Mouse (Mus musculus) stomach, postnatal 0 days (tissue): ENCODE measurements around the gene Plekhm1. TPM values are rescaled to one million over a fixed set of nuclear protein-coding genes. Genes with fewer than 3 reads are reported as not detected.

Experiments
- ATAC-seq: fragments of 200-750 bp; cut with Nextera tagmentation; 2 replicates; pipeline ENCODE4 v1.8.0; 2017; ENCODE audit not compliant: low FRiP score, low TSS enrichment
- DNase-seq: peaks from one replicate; pipeline ENCODE4 v3.0.0-alpha.2; 2016; ENCODE audit warnings: low spot score
- H3K27ac ChIP-seq: fragments of 300-500 bp; sonication (generic); replicated peaks from 2 replicates; pipeline ENCODE4 v1.5.1; 2014; ENCODE audit warnings: mild to moderate bottlenecking, control low read depth
- H3K27me3 ChIP-seq: fragments of 300-500 bp; sonication (generic); 2 replicates; pipeline ENCODE4 v1.6.1; 2014; ENCODE audit warnings: low read length; ENCODE audit not compliant: control insufficient read depth, insufficient read depth
- H3K36me3 ChIP-seq: fragments of 300-500 bp; sonication (generic); 2 replicates; pipeline ENCODE4 v1.6.1; 2014; ENCODE audit warnings: low read length, mixed read lengths; ENCODE audit not compliant: control insufficient read depth, insufficient read depth
- H3K4me1 ChIP-seq: fragments of 300-500 bp; sonication (generic); replicated peaks from 2 replicates; pipeline ENCODE4 v1.6.1; 2014; ENCODE audit warnings: antibody characterized with exemption; ENCODE audit not compliant: control insufficient read depth, insufficient read depth
- H3K4me2 ChIP-seq: fragments of 300-500 bp; sonication (generic); replicated peaks from 2 replicates; pipeline ENCODE4 v1.6.1; 2014; ENCODE audit warnings: low read depth, mild to moderate bottlenecking, control low read depth, moderate library complexity
- H3K4me3 ChIP-seq: fragments of 300-500 bp; sonication (generic); 2 replicates; pipeline ENCODE4 v1.5.1; 2014; ENCODE audit warnings: low read depth, low read length, control low read depth
- H3K9ac ChIP-seq: fragments of 300-500 bp; sonication (generic); 2 replicates; pipeline ENCODE4 v1.6.1; 2014; ENCODE audit warnings: mild to moderate bottlenecking, low read length, control low read depth, mixed read lengths
- H3K9me3 ChIP-seq: fragments of 300-500 bp; sonication (generic); 2 replicates; pipeline ENCODE4 v1.6.1; 2016; ENCODE audit warnings: low read length; ENCODE audit not compliant: control insufficient read depth
- CTCF ChIP-seq: IDR thresholded peaks from 2 replicates; pipeline ENCODE4 v1.5.1; 2016; ENCODE audit warnings: antibody characterized with exemption, low read depth, mild to moderate bottlenecking, moderate library complexity
- EP300 ChIP-seq: optimal IDR thresholded peaks from 2 replicates; pipeline ENCODE3; 2016; ENCODE audit warnings: antibody characterized with exemption
- whole genome bisulfite sequencing: fragments of 180-500 bp; shearing (Covaris S2); extraction: QIAGEN DNeasy Blood & Tissue Kit; methylation state at CpG from one replicate; pipeline ENCODE4 v1.1.7; 2014; 5-methylcytosine and 5-hydroxymethylcytosine counted together
- polyA plus RNA-seq: library from polyadenylated mRNA; unstranded; fragments of >200 nt; fragmentation: Nextera tagmentation; extraction: Ambion mirVana; gene quantifications from 2 replicates; pipeline ENCODE4 v1.2.1, GENCODE M21; 2015

Gene Plekhm1
- polyA plus RNA-seq, 1 experiment from 2014 or later: 3.6 TPM

GRCm38 (mm10) chr11:103375258-103375657 lies 37.2 kb downstream of the Plekhm1 start:
- no peak for TF ChIP-seq CTCF
- TF ChIP-seq EP300: no peak
- ATAC-seq (no peak), DNase-seq (no peak)
- H3K27ac ChIP-seq: no peak overlapping the region
- WGBS: 56% methylated on average over 1 of the region's 1 CpGs
- H3K9ac ChIP-seq: no peak overlapping the region
- H3K36me3 ChIP-seq: peaks cover 17% of the 10 kb centered on the region
- no peak overlapping the region for H3K4me3 ChIP-seq
- no peaks in the 10 kb centered on the region for H3K4me1 ChIP-seq
- H3K4me2 ChIP-seq: no peak overlapping the region
- no peaks in the 10 kb centered on the region for H3K9me3 ChIP-seq
- H3K27me3 ChIP-seq: no peaks in the 10 kb centered on the region

- Histone ChIP-seq H3K27ac (no peak overlapping the region), H3K9me3 (no peaks in the 10 kb centered on the region), H3K4me3 (no peak overlapping the region), H3K4me1 (no peaks in the 10 kb centered on the region), H3K4me2 (no peak overlapping the region), H3K36me3 (peaks cover 17% of the 10 kb centered on the region), H3K27me3 (no peaks in the 10 kb centered on the region), H3K9ac (no peak overlapping the region)
- TF ChIP-seq EP300: no peak
- no peak for TF ChIP-seq CTCF
- 91% methylated on average over 9 of the region's 9 CpGs for WGBS
- ATAC-seq (no peak), DNase-seq (no peak)
Measured at GRCm38 (mm10) chr11:103373922-103374321, 38.6 kb downstream of the Plekhm1 start.

- H3K27ac ChIP-seq: 0 out of 2 replicates have a peak overlapping the region, but pooled peaks have one; percentile 18
- no peaks in the 10 kb centered on the region for H3K4me1 ChIP-seq
- no peak for TF ChIP-seq EP300
- TF ChIP-seq CTCF: no peak
- no peak overlapping the region for H3K9ac ChIP-seq
- 79% methylated on average over 4 of the region's 4 CpGs for WGBS
- H3K9me3 ChIP-seq: no peaks in the 10 kb centered on the region
- H3K36me3 ChIP-seq: peaks cover 11% of the 10 kb centered on the region
- DNase-seq: no peak
- H3K4me2 ChIP-seq: no peak overlapping the region
- no peaks in the 10 kb centered on the region for H3K27me3 ChIP-seq
- ATAC-seq: no peak
- H3K4me3 ChIP-seq: no peak overlapping the region
Measured at GRCm38 (mm10) chr11:103372561-103372960, 39.9 kb downstream of the Plekhm1 start.

GRCm38 (mm10) chr11:103372068-103372467 lies 40.4 kb downstream of the Plekhm1 start:
- ATAC-seq: no peak
- WGBS: 70% methylated on average over 3 of the region's 3 CpGs
- peak overlapping the region; percentile 40; the same call in 1 of the 2 replicates for H3K27ac ChIP-seq

GRCm38 (mm10) chr11:103371222-103371539 lies 41.3 kb downstream of the Plekhm1 start:
- WGBS: 76% methylated on average over 3 of the region's 3 CpGs
- DNase-seq (no peak), ATAC-seq (no peak; the same call in 1 of the 2 replicates)
- H3K4me2 ChIP-seq: no peak overlapping the region
- H3K27me3 ChIP-seq: no peaks in the 10 kb centered on the region
- H3K27ac ChIP-seq: peak overlapping the region; percentile 40
- peaks cover 9% of the 10 kb centered on the region for H3K36me3 ChIP-seq
- H3K9me3 ChIP-seq: no peaks in the 10 kb centered on the region
- no peaks in the 10 kb centered on the region for H3K4me1 ChIP-seq
- H3K4me3 ChIP-seq: no peak overlapping the region
- no peak overlapping the region for H3K9ac ChIP-seq
- TF ChIP-seq EP300: no peak
- no peak for TF ChIP-seq CTCF

More at GRCm38 (mm10) chr11:103372068-103372467, 40.4 kb downstream of the Plekhm1 start:
- TF ChIP-seq EP300 (no peak), CTCF (no peak)
- no peak for DNase-seq
- Histone ChIP-seq H3K9me3 (no peaks in the 10 kb centered on the region), H3K4me1 (no peaks in the 10 kb centered on the region), H3K4me2 (no peak overlapping the region), H3K27me3 (no peaks in the 10 kb centered on the region), H3K4me3 (no peak overlapping the region), H3K9ac (no peak overlapping the region), H3K36me3 (peaks cover 9% of the 10 kb centered on the region)

- no peak overlapping the region for H3K4me3 ChIP-seq
- TF ChIP-seq EP300: no peak
- no peak for TF ChIP-seq CTCF
- no peak overlapping the region for H3K27ac ChIP-seq
- WGBS: 83% methylated on average over 9 of the region's 9 CpGs
- DNase-seq (no peak), ATAC-seq (no peak)
- no peak overlapping the region for H3K4me2 ChIP-seq
- no peaks in the 10 kb centered on the region for H3K27me3 ChIP-seq
- peaks cover 9% of the 10 kb centered on the region for H3K36me3 ChIP-seq
- no peaks in the 10 kb centered on the region for H3K4me1 ChIP-seq
- no peak overlapping the region for H3K9ac ChIP-seq
- H3K9me3 ChIP-seq: no peaks in the 10 kb centered on the region
Measured at GRCm38 (mm10) chr11:103370397-103371221, 41.9 kb downstream of the Plekhm1 start.
